Mouse (Mus musculus): ENCODE measurements around the gene Snx30. TPM values are rescaled to one million over a fixed set of nuclear protein-coding genes. Genes with fewer than 3 reads are reported as not detected.

Gene Snx30
- polyA plus RNA-seq, 1 experiment from 2014 or later, result 12.1 TPM

DNA sequence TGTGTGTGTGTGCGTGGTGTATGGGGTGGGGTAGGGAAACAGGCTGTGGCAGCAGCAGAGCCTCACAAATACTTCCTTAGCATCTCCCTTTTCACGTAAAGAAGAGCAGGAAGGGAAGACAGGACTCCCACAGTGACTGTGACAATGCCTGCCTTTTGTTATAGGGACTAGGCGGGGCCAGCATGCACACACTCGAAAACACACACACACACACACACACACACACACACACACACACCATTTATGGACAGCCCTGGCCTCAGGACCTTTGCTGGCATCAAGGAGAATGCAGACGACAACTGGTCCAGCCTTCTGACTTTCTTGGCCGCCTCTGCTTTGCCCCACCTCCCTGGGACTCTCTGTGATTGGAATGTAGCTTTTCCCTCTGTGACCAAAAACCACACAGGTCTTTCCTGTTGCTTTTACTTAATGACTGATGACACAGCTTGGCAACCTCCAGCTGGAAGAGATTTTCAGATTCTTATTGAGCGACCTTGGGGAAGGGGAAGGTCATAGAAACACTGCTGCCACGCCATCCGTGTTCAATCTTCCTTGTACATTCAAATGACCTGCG, 102.1 kb downstream of the Snx30 start:
- Histone ChIP-seq H3K27me3 (ENCODE audit: control insufficient read depth, insufficient read depth, low read length) (no peaks in the 10 kb centered on the region), H3K36me3 (ENCODE audit: control insufficient read depth, insufficient read depth, low read length) (no peaks in the 10 kb centered on the region), H3K9me3 (ENCODE audit: control insufficient read depth, low read length) (no peaks in the 10 kb centered on the region), H3K4me2 (replicated peaks; ENCODE audit: low read depth, low read length) (no peak overlapping the region), H3K4me3 (ENCODE audit: low read length) (no peak overlapping the region), H3K4me1 (ENCODE audit: control insufficient read depth, insufficient read depth, low read length) (no peaks in the 10 kb centered on the region), H3K27ac (ENCODE audit: low read depth, low read length) (no peak overlapping the region), H3K9ac (ENCODE audit: low read depth, low read length) (no peak overlapping the region)
- whole genome bisulfite sequencing, result 46% methylated on average over 10 of the region's 10 CpGs
- no peak for ATAC-seq (ENCODE audit: low FRiP score, low TSS enrichment)

GRCm38 (mm10) chr4:59908785-59909184, 103.1 kb downstream of the Snx30 start:
- H3K4me3 ChIP-seq (ENCODE audit: low read length), result no peak overlapping the region
- H3K36me3 ChIP-seq (ENCODE audit: control insufficient read depth, insufficient read depth, low read length), result no peaks in the 10 kb centered on the region
- H3K4me1 ChIP-seq (ENCODE audit: control insufficient read depth, insufficient read depth, low read length), result no peaks in the 10 kb centered on the region
- H3K27me3 ChIP-seq (ENCODE audit: control insufficient read depth, insufficient read depth, low read length), result no peaks in the 10 kb centered on the region
- ATAC-seq (ENCODE audit: low FRiP score, low TSS enrichment), result no peak
- 98% methylated on average over 2 of the region's 2 CpGs for WGBS
- H3K9ac ChIP-seq (ENCODE audit: low read depth, low read length), result no peak overlapping the region
- H3K9me3 ChIP-seq (ENCODE audit: control insufficient read depth, low read length), result no peaks in the 10 kb centered on the region
- no peak overlapping the region for H3K27ac ChIP-seq (ENCODE audit: low read depth, low read length)
- H3K4me2 ChIP-seq (replicated peaks; ENCODE audit: low read depth, low read length), result no peak overlapping the region

- peak; percentile 73; the same call in 1 of the 2 replicates for ATAC-seq (ENCODE audit: low FRiP score, low TSS enrichment)
- peak within 1 kb of the TSS; percentile 34 for H3K4me2 ChIP-seq (replicated peaks; ENCODE audit: low read depth, low read length)
- 16% methylated on average over 22 of the region's 22 CpGs for WGBS
Observed at GRCm38 (mm10) chr4:59914608-59915403, 109.2 kb downstream of the Snx30 start, which contains the start of gene Slc46a2. Slc46a2 (minus strand) TSS chr4:59915056.

GRCm38 (mm10) chr4:59917966-59918365, 112.3 kb downstream of the Snx30 start:
- no peaks in the 10 kb centered on the region for H3K4me1 ChIP-seq (ENCODE audit: control insufficient read depth, insufficient read depth, low read length)
- 91% methylated on average over 3 of the region's 3 CpGs for WGBS

More at GRCm38 (mm10) chr4:59914608-59915403, 109.2 kb downstream of the Snx30 start, which contains the start of gene Slc46a2:
- Histone ChIP-seq H3K4me1 (ENCODE audit: control insufficient read depth, insufficient read depth, low read length) (no peaks in the 10 kb centered on the region), H3K9me3 (ENCODE audit: control insufficient read depth, low read length) (no peaks in the 10 kb centered on the region), H3K27ac (ENCODE audit: low read depth, low read length) (no peak within 1 kb of the TSS), H3K9ac (ENCODE audit: low read depth, low read length) (no peak within 1 kb of the TSS), H3K27me3 (ENCODE audit: control insufficient read depth, insufficient read depth, low read length) (peaks cover 6% of the 10 kb centered on the region), H3K4me3 (ENCODE audit: low read length) (no peak within 1 kb of the TSS), H3K36me3 (ENCODE audit: control insufficient read depth, insufficient read depth, low read length) (no peaks in the 10 kb centered on the region)

DNA sequence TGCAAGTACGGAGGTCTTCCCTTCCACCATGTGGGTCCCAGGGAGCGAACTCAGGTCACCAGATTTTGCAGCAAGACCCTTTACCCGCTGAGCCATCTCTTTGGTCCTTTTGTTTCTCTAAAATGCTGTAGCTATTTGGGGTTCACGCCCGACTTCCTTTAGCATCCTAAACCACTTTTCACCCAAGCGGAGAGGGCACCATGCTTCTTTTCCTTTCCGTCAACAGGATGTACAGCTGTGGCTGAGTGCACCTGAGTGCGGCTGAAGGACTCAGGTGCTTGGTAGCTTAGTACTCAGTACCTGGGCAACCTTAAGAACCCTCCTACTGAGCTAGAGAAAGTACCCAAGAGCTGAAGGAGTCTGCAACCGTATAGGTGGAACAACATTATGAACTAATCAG, 119.4 kb downstream of the Snx30 start:
- H3K27ac ChIP-seq (ENCODE audit: low read depth, low read length), result no peak overlapping the region
- no peaks in the 10 kb centered on the region for H3K36me3 ChIP-seq (ENCODE audit: control insufficient read depth, insufficient read depth, low read length)
- H3K4me2 ChIP-seq (replicated peaks; ENCODE audit: low read depth, low read length), result no peak overlapping the region
- H3K4me3 ChIP-seq (ENCODE audit: low read length), result no peak overlapping the region
- H3K9ac ChIP-seq (ENCODE audit: low read depth, low read length), result no peak overlapping the region
- 88% methylated on average over 9 of the region's 9 CpGs for WGBS
- H3K9me3 ChIP-seq (ENCODE audit: control insufficient read depth, low read length), result no peaks in the 10 kb centered on the region
- ATAC-seq (ENCODE audit: low FRiP score, low TSS enrichment), result no peak
- no peaks in the 10 kb centered on the region for H3K4me1 ChIP-seq (ENCODE audit: control insufficient read depth, insufficient read depth, low read length)
- no peaks in the 10 kb centered on the region for H3K27me3 ChIP-seq (ENCODE audit: control insufficient read depth, insufficient read depth, low read length)

More at GRCm38 (mm10) chr4:59917966-59918365, 112.3 kb downstream of the Snx30 start:
- Histone ChIP-seq H3K27ac (ENCODE audit: low read depth, low read length) (no peak overlapping the region), H3K4me2 (replicated peaks; ENCODE audit: low read depth, low read length) (no peak overlapping the region), H3K9ac (ENCODE audit: low read depth, low read length) (no peak overlapping the region), H3K9me3 (ENCODE audit: control insufficient read depth, low read length) (no peaks in the 10 kb centered on the region), H3K36me3 (ENCODE audit: control insufficient read depth, insufficient read depth, low read length) (no peaks in the 10 kb centered on the region), H3K4me3 (ENCODE audit: low read length) (no peak overlapping the region), H3K27me3 (ENCODE audit: control insufficient read depth, insufficient read depth, low read length) (peaks cover 6% of the 10 kb centered on the region)
- ATAC-seq (ENCODE audit: low FRiP score, low TSS enrichment), result no peak

GRCm38 (mm10) chr4:59927666-59928065, 122.0 kb downstream of the Snx30 start:
- no peak overlapping the region for H3K27ac ChIP-seq (ENCODE audit: low read depth, low read length)
- H3K36me3 ChIP-seq (ENCODE audit: control insufficient read depth, insufficient read depth, low read length), result no peaks in the 10 kb centered on the region
- no peaks in the 10 kb centered on the region for H3K9me3 ChIP-seq (ENCODE audit: control insufficient read depth, low read length)
- H3K4me3 ChIP-seq (ENCODE audit: low read length), result no peak overlapping the region
- H3K9ac ChIP-seq (ENCODE audit: low read depth, low read length), result no peak overlapping the region
- WGBS, result 71% methylated on average over 3 of the region's 3 CpGs
- no peaks in the 10 kb centered on the region for H3K4me1 ChIP-seq (ENCODE audit: control insufficient read depth, insufficient read depth, low read length)
- H3K4me2 ChIP-seq (replicated peaks; ENCODE audit: low read depth, low read length), result no peak overlapping the region
- no peaks in the 10 kb centered on the region for H3K27me3 ChIP-seq (ENCODE audit: control insufficient read depth, insufficient read depth, low read length)
- ATAC-seq (ENCODE audit: low FRiP score, low TSS enrichment), result no peak; the same call in 1 of the 2 replicates

- no peak overlapping the region for H3K27ac ChIP-seq (ENCODE audit: low read depth, low read length)
- WGBS, result 16% methylated on average over 6 of the region's 6 CpGs
- H3K36me3 ChIP-seq (ENCODE audit: control insufficient read depth, insufficient read depth, low read length), result no peaks in the 10 kb centered on the region
- no peak overlapping the region for H3K9ac ChIP-seq (ENCODE audit: low read depth, low read length)
- no peak overlapping the region for H3K4me2 ChIP-seq (replicated peaks; ENCODE audit: low read depth, low read length)
- no peaks in the 10 kb centered on the region for H3K9me3 ChIP-seq (ENCODE audit: control insufficient read depth, low read length)
- no peaks in the 10 kb centered on the region for H3K4me1 ChIP-seq (ENCODE audit: control insufficient read depth, insufficient read depth, low read length)
- H3K27me3 ChIP-seq (ENCODE audit: control insufficient read depth, insufficient read depth, low read length), result no peaks in the 10 kb centered on the region
- ATAC-seq (ENCODE audit: low FRiP score, low TSS enrichment), result peak; percentile 46; the same call in 1 of the 2 replicates
- H3K4me3 ChIP-seq (ENCODE audit: low read length), result no peak overlapping the region
Observed at GRCm38 (mm10) chr4:59928347-59928746, 122.7 kb downstream of the Snx30 start.

DNA sequence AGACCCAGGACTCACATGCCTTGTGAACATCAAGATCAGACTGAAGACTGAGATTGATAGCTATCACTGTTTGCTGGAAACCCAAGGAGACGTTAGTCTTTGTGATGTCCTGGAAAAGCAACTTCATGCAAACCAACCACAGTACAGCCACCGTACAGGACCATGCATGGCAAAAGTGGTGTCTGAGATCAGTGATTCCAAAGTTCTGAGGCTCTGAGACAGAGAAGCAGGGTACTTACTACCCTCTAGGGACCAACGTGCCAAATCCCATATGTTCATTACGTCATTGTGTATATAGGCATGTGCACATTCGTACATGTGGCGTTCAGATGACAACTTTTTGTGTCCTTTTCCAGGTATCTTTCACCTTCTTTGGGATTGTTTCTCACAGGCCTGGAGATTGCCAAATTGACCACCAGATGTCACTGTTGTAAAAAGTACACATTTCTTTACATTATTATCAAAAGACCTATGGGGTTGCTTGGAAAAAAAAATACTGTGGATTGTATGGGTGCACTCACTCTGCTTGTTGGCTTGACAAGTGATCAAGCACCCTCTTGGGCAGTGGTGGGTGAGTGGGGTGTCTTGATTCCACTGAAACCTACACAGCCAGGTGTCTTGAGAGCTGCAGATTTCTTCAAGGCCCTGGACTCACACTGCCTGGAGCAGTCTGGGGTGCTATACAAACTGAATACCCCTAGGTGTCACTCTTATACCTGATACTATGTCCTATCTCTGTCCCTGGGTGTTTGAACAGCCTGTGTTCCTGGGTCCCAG, 127.1 kb downstream of the Snx30 start:
- Histone ChIP-seq H3K36me3 (ENCODE audit: control insufficient read depth, insufficient read depth, low read length) (no peaks in the 10 kb centered on the region), H3K4me1 (ENCODE audit: control insufficient read depth, insufficient read depth, low read length) (no peaks in the 10 kb centered on the region), H3K27ac (ENCODE audit: low read depth, low read length) (no peak overlapping the region), H3K27me3 (ENCODE audit: control insufficient read depth, insufficient read depth, low read length) (no peaks in the 10 kb centered on the region), H3K9ac (ENCODE audit: low read depth, low read length) (no peak overlapping the region), H3K4me2 (replicated peaks; ENCODE audit: low read depth, low read length) (no peak overlapping the region), H3K4me3 (ENCODE audit: low read length) (no peak overlapping the region), H3K9me3 (ENCODE audit: control insufficient read depth, low read length) (no peaks in the 10 kb centered on the region)
- 58% methylated on average over 6 of the region's 6 CpGs for WGBS
- peak; percentile 84 for ATAC-seq (ENCODE audit: low FRiP score, low TSS enrichment)

All from kidney, embryonic 14.5 days (tissue).